Mouse (Mus musculus): ENCODE results near the gene Eif5a. TPM values are rescaled to one million over a fixed set of nuclear protein-coding genes. Genes with fewer than 3 reads are reported as not detected.
"Not testable (repeated sequence)": the region's sequence is repeated elsewhere in the genome, so short reads cannot be mapped to it uniquely, and the experiment has no call there.

Gene Eif5a
- total and polyA plus RNA-seq, 2 experiments from 2014 or later: 491 to 1,160 TPM

- H3K4me2 ChIP-seq (ENCODE audit: low read depth, low read length): no peak overlapping the region
- H3K9ac ChIP-seq (replicated peaks; ENCODE audit: low read length): no peak overlapping the region
- 2% methylated on average over 49 of the region's 49 CpGs for WGBS
- H3K27ac ChIP-seq: no peak overlapping the region
- H3K27me3 ChIP-seq (ENCODE audit: insufficient read depth, low read length): peaks cover 43% of the 10 kb centered on the region
- no peaks in the 10 kb centered on the region for H3K9me3 ChIP-seq (ENCODE audit: low read length)
- H3K4me1 ChIP-seq (ENCODE audit: insufficient read depth, low read length): peaks cover 6% of the 10 kb centered on the region; the same call in 1 of the 2 replicates
- no peak for ATAC-seq
- no peak for TF ChIP-seq CTCF (IDR thresholded peaks at IDR 0.05; ENCODE audit: low read depth)
- DNase-seq (ENCODE audit: low spot score): no peak
- H3K36me3 ChIP-seq (ENCODE audit: insufficient read depth, low read length): peaks cover 19% of the 10 kb centered on the region
- H3K4me3 ChIP-seq (ENCODE audit: low read length): no peak overlapping the region
These were observed 43.7 kb upstream of the Eif5a start for GRCm38 (mm10) chr11:69965271-69966005.

- Histone ChIP-seq H3K27ac (no peak within 1 kb of the TSS), H3K4me3 (ENCODE audit: low read length) (no peak within 1 kb of the TSS), H3K9ac (replicated peaks; ENCODE audit: low read length) (no peak within 1 kb of the TSS), H3K27me3 (ENCODE audit: insufficient read depth, low read length) (peaks cover 45% of the 10 kb centered on the region), H3K4me1 (ENCODE audit: insufficient read depth, low read length) (peaks cover 6% of the 10 kb centered on the region; the same call in 1 of the 2 replicates), H3K36me3 (ENCODE audit: insufficient read depth, low read length) (peaks cover 13% of the 10 kb centered on the region), H3K4me2 (ENCODE audit: low read depth, low read length) (no peak within 1 kb of the TSS), H3K9me3 (ENCODE audit: low read length) (no peaks in the 10 kb centered on the region)
- ATAC-seq (no peak), DNase-seq (ENCODE audit: low spot score) (no peak)
- WGBS: 13% methylated on average over 24 of the region's 24 CpGs
- TF ChIP-seq CTCF (IDR thresholded peaks at IDR 0.05; ENCODE audit: low read depth): no peak
These were observed 43.0 kb upstream of the Eif5a start, which contains the start of gene Cldn7 for GRCm38 (mm10) chr11:69964650-69965270. Gene Cldn7 (plus strand): TSS chr11:69964779.

- ATAC-seq (no peak), DNase-seq (ENCODE audit: low spot score) (no peak)
- Histone ChIP-seq H3K9ac (replicated peaks; ENCODE audit: low read length) (no peak overlapping the region), H3K9me3 (ENCODE audit: low read length) (no peaks in the 10 kb centered on the region), H3K27ac (no peak overlapping the region), H3K27me3 (ENCODE audit: insufficient read depth, low read length) (peaks cover 41% of the 10 kb centered on the region), H3K4me2 (ENCODE audit: low read depth, low read length) (no peak overlapping the region), H3K36me3 (ENCODE audit: insufficient read depth, low read length) (no peaks in the 10 kb centered on the region), H3K4me3 (ENCODE audit: low read length) (no peak overlapping the region), H3K4me1 (ENCODE audit: insufficient read depth, low read length) (peaks cover 5% of the 10 kb centered on the region; the same call in 1 of the 2 replicates)
- WGBS: 51% methylated on average over 5 of the region's 5 CpGs
- no peak for TF ChIP-seq CTCF (IDR thresholded peaks at IDR 0.05; ENCODE audit: low read depth)
These were observed 40.1 kb upstream of the Eif5a start for GRCm38 (mm10) chr11:69961841-69962240.

GRCm38 (mm10) chr11:69960616-69961015 is 38.9 kb upstream of the Eif5a start:
- 28% methylated on average over 5 of the region's 5 CpGs for WGBS

GRCm38 (mm10) chr11:69956218-69956617 is 34.5 kb upstream of the Eif5a start:
- Histone ChIP-seq H3K9ac (replicated peaks; ENCODE audit: low read length) (no peak overlapping the region), H3K27ac (no peak overlapping the region), H3K36me3 (ENCODE audit: insufficient read depth, low read length) (no peaks in the 10 kb centered on the region), H3K4me2 (ENCODE audit: low read depth, low read length) (no peak overlapping the region), H3K9me3 (ENCODE audit: low read length) (no peaks in the 10 kb centered on the region), H3K27me3 (ENCODE audit: insufficient read depth, low read length) (peaks cover 9% of the 10 kb centered on the region; the same call in 1 of the 2 replicates), H3K4me1 (ENCODE audit: insufficient read depth, low read length) (no peaks in the 10 kb centered on the region), H3K4me3 (ENCODE audit: low read length) (no peak overlapping the region)
- DNase-seq (ENCODE audit: low spot score) (no peak), ATAC-seq (no peak)
- WGBS: 90% methylated on average over 1 of the region's 1 CpGs
- TF ChIP-seq CTCF (IDR thresholded peaks at IDR 0.05; ENCODE audit: low read depth): peak; percentile 7; the same call in 1 of the 2 replicates

More at GRCm38 (mm10) chr11:69960616-69961015, 38.9 kb upstream of the Eif5a start:
- TF ChIP-seq CTCF (IDR thresholded peaks at IDR 0.05; ENCODE audit: low read depth): peak; percentile 51
- ATAC-seq: no peak
- DNase-seq (ENCODE audit: low spot score): no peak
- H3K27ac ChIP-seq: no peak overlapping the region
- no peaks in the 10 kb centered on the region for H3K36me3 ChIP-seq (ENCODE audit: insufficient read depth, low read length)
- peaks cover 32% of the 10 kb centered on the region for H3K27me3 ChIP-seq (ENCODE audit: insufficient read depth, low read length)
- H3K4me2 ChIP-seq (ENCODE audit: low read depth, low read length): no peak overlapping the region
- H3K9ac ChIP-seq (replicated peaks; ENCODE audit: low read length): no peak overlapping the region
- H3K4me3 ChIP-seq (ENCODE audit: low read length): no peak overlapping the region
- H3K9me3 ChIP-seq (ENCODE audit: low read length): no peaks in the 10 kb centered on the region
- no peaks in the 10 kb centered on the region for H3K4me1 ChIP-seq (ENCODE audit: insufficient read depth, low read length)

- H3K4me2 ChIP-seq (ENCODE audit: low read depth, low read length); H3K27me3 ChIP-seq (ENCODE audit: insufficient read depth, low read length); H3K4me1 ChIP-seq (ENCODE audit: insufficient read depth, low read length); H3K4me3 ChIP-seq (ENCODE audit: low read length); H3K9ac ChIP-seq (replicated peaks; ENCODE audit: low read length); DNase-seq (ENCODE audit: low spot score); ATAC-seq; H3K36me3 ChIP-seq (ENCODE audit: insufficient read depth, low read length); H3K9me3 ChIP-seq (ENCODE audit: low read length); H3K27ac ChIP-seq: not testable (repeated sequence)
- WGBS: 74% methylated on average over 4 of the region's 4 CpGs
These were observed 33.9 kb upstream of the Eif5a start for GRCm38 (mm10) chr11:69955618-69956017.

Measured in hindbrain, postnatal 0 days (tissue).